Mouse (Mus musculus) heart, embryonic 14.5 days (tissue): ENCODE measurements around the gene St6gal1. TPM values are rescaled to one million over a fixed set of nuclear protein-coding genes. Genes with fewer than 3 reads are reported as not detected.

Source experiments
- ATAC-seq: fragments of 200-750 bp; cut with Nextera tagmentation; 2 replicates; pipeline ENCODE4 v1.8.0; 2017; ENCODE audit warnings: low read depth, moderate TSS enrichment; ENCODE audit not compliant: insufficient number of reproducible peaks, insufficient read depth, low FRiP score
- H3K27ac ChIP-seq, 2 experiments: fragments of 200-500 bp in 1 of 2; fragments of 300-500 bp in 1 of 2; sonication (generic) in 1 of 2; replicated peaks in 1 of 2; 2 replicates each; pipeline ENCODE4 v1.5.1; 2012 to 2014; ENCODE audit warnings: low read depth in 2 of 2, low read length in 2 of 2, control low read depth in 1 of 2, mild to moderate bottlenecking in 1 of 2, mixed read lengths in 1 of 2; ENCODE audit not compliant: control insufficient read depth in 1 of 2, insufficient read depth in 1 of 2
- H3K27me3 ChIP-seq: fragments of 300-500 bp; sonication (generic); 2 replicates; pipeline ENCODE4 v1.6.1; 2014; ENCODE audit warnings: mild to moderate bottlenecking, low read length, control low read depth; ENCODE audit not compliant: control insufficient read depth, insufficient read depth
- H3K36me3 ChIP-seq: fragments of 300-500 bp; sonication (generic); 2 replicates; pipeline ENCODE4 v1.6.1; 2014; ENCODE audit warnings: mild to moderate bottlenecking, control low read depth, low read length, mixed read lengths; ENCODE audit not compliant: control insufficient read depth, insufficient read depth
- H3K4me1 ChIP-seq, 2 experiments: fragments of 200-500 bp in 1 of 2; fragments of 300-500 bp in 1 of 2; sonication (generic) in 1 of 2; 2 replicates each; pipeline ENCODE4 v1.6.1; 2012 to 2014; ENCODE audit warnings: low read length in 2 of 2, control low read depth in 1 of 2, mixed read lengths in 1 of 2; ENCODE audit not compliant: control insufficient read depth in 2 of 2, insufficient read depth in 2 of 2
- H3K4me2 ChIP-seq: fragments of 300-500 bp; sonication (generic); 2 replicates; pipeline ENCODE4 v1.6.1; 2014; ENCODE audit warnings: mild to moderate bottlenecking, low read length
- H3K4me3 ChIP-seq, 2 experiments: fragments of 200-500 bp in 1 of 2; fragments of 300-500 bp in 1 of 2; sonication (generic) in 1 of 2; 2 replicates each; pipeline ENCODE4 v1.5.1; 2012 to 2014; ENCODE audit warnings: low read length in 2 of 2, mild to moderate bottlenecking in 2 of 2, control low read depth in 1 of 2, low read depth in 1 of 2, moderate library complexity in 1 of 2; ENCODE audit not compliant: control insufficient read depth in 1 of 2, insufficient read depth in 1 of 2
- H3K9ac ChIP-seq: fragments of 300-500 bp; sonication (generic); 2 replicates; pipeline ENCODE4 v1.6.1; 2014; ENCODE audit warnings: mild to moderate bottlenecking, low read length
- H3K9me3 ChIP-seq: fragments of 300-500 bp; sonication (generic); 2 replicates; pipeline ENCODE4 v1.6.1; 2016; ENCODE audit warnings: low read length, control low read depth; ENCODE audit not compliant: control insufficient read depth
- WGBS: fragments of 180-500 bp; shearing (Covaris S2); extraction: QIAGEN DNeasy Blood & Tissue Kit; methylation state at CpG from one replicate; pipeline ENCODE4 v1.1.7; 2014; 5-methylcytosine and 5-hydroxymethylcytosine counted together
- polyA plus RNA-seq: library from polyadenylated mRNA; unstranded; fragments of >200 nt; fragmentation: Nextera tagmentation; extraction: Ambion mirVana; gene quantifications from 2 replicates; pipeline ENCODE4 v1.2.1, GENCODE M21; 2014

Gene St6gal1
- polyA plus RNA-seq, 1 experiment from 2014 or later, result 16.2 TPM

GRCm38 (mm10) chr16:23228486-23228885 lies 3.9 kb downstream of the St6gal1 start:
- Histone ChIP-seq H3K27me3 (peaks cover 7% of the 10 kb centered on the region), H3K9me3 (no peaks in the 10 kb centered on the region), H3K27ac (no peak overlapping the region), H3K4me3 (no peak overlapping the region), H3K36me3 (no peaks in the 10 kb centered on the region), H3K9ac (no peak overlapping the region), H3K4me1 (peaks cover 27 to 40% of the 10 kb centered on the region in 2 experiments), H3K4me2 (no peak overlapping the region)
- WGBS, result 53% methylated on average over 3 of the region's 3 CpGs
- ATAC-seq, result no peak

GRCm38 (mm10) chr16:23229945-23230344 lies 5.4 kb downstream of the St6gal1 start:
- Histone ChIP-seq H3K9me3 (no peaks in the 10 kb centered on the region), H3K36me3 (no peaks in the 10 kb centered on the region), H3K27ac (no peak overlapping the region), H3K4me1 (peaks cover 25 to 40% of the 10 kb centered on the region in 2 experiments), H3K27me3 (peaks cover 8% of the 10 kb centered on the region; the same call in 1 of the 2 replicates), H3K9ac (no peak overlapping the region), H3K4me3 (no peak overlapping the region), H3K4me2 (no peak overlapping the region)
- WGBS, result 65% methylated on average over 3 of the region's 3 CpGs
- ATAC-seq, result no peak

DNA sequence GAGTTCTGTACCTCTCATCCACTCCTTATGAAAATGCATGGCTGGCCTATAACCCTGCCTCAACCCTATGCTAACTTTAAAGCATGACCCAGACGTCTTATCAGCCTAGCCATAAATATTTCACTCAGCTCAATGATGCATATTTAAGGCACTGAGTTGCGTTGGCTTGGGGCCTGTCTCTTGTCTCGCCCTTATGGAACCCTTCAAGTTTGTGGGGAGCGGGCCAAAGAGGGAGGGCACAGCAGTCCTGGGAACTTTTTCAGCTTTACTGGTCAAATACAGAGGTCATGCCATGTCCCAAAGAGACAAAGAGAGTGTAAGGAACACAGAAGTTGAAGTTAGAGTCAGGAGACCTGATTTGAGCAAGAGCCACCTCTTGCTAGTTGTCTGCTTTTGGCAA lies 6.6 kb downstream of the St6gal1 start:
- H3K27ac ChIP-seq, result peak overlapping the region; percentile 39 to 55; a peak in 3 of 4 replicates
- ATAC-seq, result peak; percentile 45; the same call in 1 of the 2 replicates

GRCm38 (mm10) chr16:23232691-23233090 lies 8.2 kb downstream of the St6gal1 start:
- H3K36me3 ChIP-seq, result no peaks in the 10 kb centered on the region
- H3K9me3 ChIP-seq, result no peaks in the 10 kb centered on the region
- no peak overlapping the region for H3K27ac ChIP-seq
- H3K9ac ChIP-seq, result no peak overlapping the region
- ATAC-seq, result no peak
- H3K4me1 ChIP-seq, result peaks cover 35 to 44% of the 10 kb centered on the region in 2 experiments
- WGBS, result 37% methylated on average over 7 of the region's 7 CpGs
- H3K4me3 ChIP-seq, result no peak overlapping the region
- peak overlapping the region; percentile 18; the same call in 1 of the 2 replicates for H3K4me2 ChIP-seq
- peaks cover 13% of the 10 kb centered on the region; the same call in 1 of the 2 replicates for H3K27me3 ChIP-seq

More for the DNA sequence above, 6.6 kb downstream of the St6gal1 start:
- peaks cover 25 to 40% of the 10 kb centered on the region in 2 experiments for H3K4me1 ChIP-seq
- peaks cover 8% of the 10 kb centered on the region; the same call in 1 of the 2 replicates for H3K27me3 ChIP-seq
- WGBS, result 13% methylated on average over 4 of the region's 4 CpGs
- peak overlapping the region; percentile 21; the same call in 1 of the 2 replicates for H3K4me2 ChIP-seq
- no peak overlapping the region for H3K9ac ChIP-seq
- H3K36me3 ChIP-seq, result no peaks in the 10 kb centered on the region
- H3K4me3 ChIP-seq, result no peak overlapping the region
- H3K9me3 ChIP-seq, result no peaks in the 10 kb centered on the region

DNA sequence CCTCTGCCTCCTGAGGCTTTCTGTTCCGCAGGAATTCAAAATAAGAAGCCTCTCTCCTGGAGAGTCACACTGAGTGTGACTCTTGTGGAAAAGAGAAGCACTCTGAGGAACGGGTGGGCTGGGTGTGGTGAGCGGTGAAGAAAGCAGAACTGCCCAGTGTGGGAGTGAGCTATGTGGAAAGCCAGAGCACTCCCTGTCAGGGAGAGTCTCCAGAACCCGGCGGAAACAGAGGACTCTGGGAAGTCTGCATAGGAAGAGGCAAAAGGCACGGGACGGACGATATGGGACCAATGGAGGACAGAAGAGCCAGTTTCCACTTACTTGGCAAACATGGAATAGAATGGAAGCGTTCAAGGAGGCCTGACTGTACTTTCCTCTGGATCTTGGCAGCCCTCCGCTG lies 9.0 kb downstream of the St6gal1 start:
- H3K27ac ChIP-seq, result 0 out of 4 replicates have a peak overlapping the region, but pooled peaks of 1 of the 2 experiments have one; percentile 24
- H3K9ac ChIP-seq, result no peak overlapping the region
- H3K27me3 ChIP-seq, result peaks cover 8% of the 10 kb centered on the region; the same call in 1 of the 2 replicates
- peaks cover 34 to 52% of the 10 kb centered on the region in 2 experiments for H3K4me1 ChIP-seq
- H3K9me3 ChIP-seq, result no peaks in the 10 kb centered on the region
- H3K36me3 ChIP-seq, result no peaks in the 10 kb centered on the region
- no peak for ATAC-seq
- 68% methylated on average over 10 of the region's 10 CpGs for WGBS
- H3K4me2 ChIP-seq, result no peak overlapping the region
- no peak overlapping the region for H3K4me3 ChIP-seq

DNA sequence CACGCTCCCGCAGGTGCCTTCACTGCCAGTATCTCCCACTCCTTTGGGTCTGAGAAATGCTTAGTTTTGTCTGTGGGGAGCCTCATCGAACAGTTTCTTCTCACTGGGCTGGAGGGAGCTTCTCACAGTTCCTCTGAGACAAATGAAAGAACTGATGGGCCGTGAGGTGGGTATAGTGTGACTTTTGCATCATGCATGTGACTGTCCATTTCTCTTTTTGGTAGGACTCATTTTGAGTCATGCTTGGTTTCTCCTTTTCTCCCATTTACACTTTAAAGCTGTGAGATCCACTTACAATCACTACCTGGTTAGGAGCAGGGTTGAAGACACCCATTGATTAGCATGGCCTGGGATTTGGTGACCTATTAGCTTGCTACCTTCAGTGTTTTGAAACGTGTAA lies 10.0 kb downstream of the St6gal1 start:
- no peak for ATAC-seq
- Histone ChIP-seq H3K4me3 (no peak overlapping the region), H3K9me3 (no peaks in the 10 kb centered on the region), H3K9ac (no peak overlapping the region), H3K4me2 (no peak overlapping the region), H3K4me1 (peaks cover 37 to 59% of the 10 kb centered on the region in 2 experiments), H3K27ac (no peak overlapping the region), H3K27me3 (peaks cover 8% of the 10 kb centered on the region; the same call in 1 of the 2 replicates), H3K36me3 (no peaks in the 10 kb centered on the region)
- WGBS, result 88% methylated on average over 5 of the region's 5 CpGs

DNA sequence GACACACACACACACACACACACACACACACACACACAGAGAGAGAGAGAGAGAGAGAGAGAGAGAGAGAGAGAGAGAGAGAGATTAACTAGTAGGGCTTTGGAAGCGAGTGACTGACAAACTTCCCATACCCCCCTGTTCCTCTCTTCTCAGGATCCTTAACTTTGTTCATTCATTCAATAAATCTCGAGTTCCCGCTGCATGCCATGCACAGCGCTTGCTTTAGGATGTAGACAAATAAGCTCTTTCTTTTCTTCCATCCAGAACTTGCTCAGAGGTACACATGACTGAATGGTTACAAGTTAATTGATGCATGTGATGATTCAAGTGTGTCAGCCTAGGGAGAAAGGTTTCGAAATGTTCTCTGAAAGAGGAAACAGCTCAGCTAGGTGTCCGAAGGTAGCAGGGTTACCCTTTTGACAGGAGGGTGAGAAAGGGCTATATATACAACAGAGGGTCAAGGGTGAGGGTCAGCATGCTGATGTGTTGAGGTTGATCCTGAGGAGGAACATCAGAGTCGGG lies 10.7 kb downstream of the St6gal1 start:
- no peak for ATAC-seq
- H3K4me1 ChIP-seq, result peaks cover 38 to 61% of the 10 kb centered on the region in 2 experiments
- H3K9me3 ChIP-seq, result no peaks in the 10 kb centered on the region
- H3K4me2 ChIP-seq, result no peak overlapping the region
- peaks cover 8% of the 10 kb centered on the region; the same call in 1 of the 2 replicates for H3K27me3 ChIP-seq
- H3K4me3 ChIP-seq, result no peak overlapping the region
- WGBS, result 78% methylated on average over 7 of the region's 7 CpGs
- no peak overlapping the region for H3K27ac ChIP-seq
- no peak overlapping the region for H3K9ac ChIP-seq
- H3K36me3 ChIP-seq, result no peaks in the 10 kb centered on the region
